Mouse (Mus musculus) cerebellum, postnatal 14 days (tissue): ENCODE measurements around the gene Rarres2.
A peak's percentile ranks its signal among the peaks of the same experiment; 100 is the strongest.

ENCODE experiments used
- DNase-seq, 2 experiments: peaks; one replicate each; pipeline ENCODE4 v3.0.0; 2021; ENCODE audit warnings: mixed read lengths in 2 of 2

Rarres2 gene

DNA sequence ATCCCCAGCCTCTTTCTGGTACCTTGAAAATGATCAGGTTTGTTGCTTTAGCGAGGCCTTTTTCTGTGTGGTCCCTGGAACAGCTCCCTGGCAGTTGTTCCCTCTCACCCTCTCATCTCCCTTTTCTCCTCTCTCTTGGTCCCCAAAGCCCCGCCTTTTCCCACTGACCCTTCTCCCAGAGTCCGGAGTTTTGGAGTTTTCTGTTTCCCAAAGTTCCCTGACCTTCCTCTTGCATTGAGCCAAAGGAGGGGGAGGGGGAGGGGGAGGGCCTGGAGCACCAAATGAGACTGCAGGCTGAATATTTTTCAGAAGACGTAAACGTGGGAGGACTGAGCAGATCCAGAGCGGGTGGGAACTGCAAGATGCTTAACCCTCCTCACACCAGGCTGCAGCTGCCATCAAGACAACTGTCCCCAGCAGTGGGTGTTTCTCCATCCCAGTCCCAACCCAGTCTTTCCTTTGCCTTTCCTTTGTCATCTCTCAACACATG lies at the start of gene Rarres2:
TSS of gene Rarres2 (minus strand) at position 218 of the 490 bp plus-strand sequence.
- DNase-seq: no peak

DNA sequence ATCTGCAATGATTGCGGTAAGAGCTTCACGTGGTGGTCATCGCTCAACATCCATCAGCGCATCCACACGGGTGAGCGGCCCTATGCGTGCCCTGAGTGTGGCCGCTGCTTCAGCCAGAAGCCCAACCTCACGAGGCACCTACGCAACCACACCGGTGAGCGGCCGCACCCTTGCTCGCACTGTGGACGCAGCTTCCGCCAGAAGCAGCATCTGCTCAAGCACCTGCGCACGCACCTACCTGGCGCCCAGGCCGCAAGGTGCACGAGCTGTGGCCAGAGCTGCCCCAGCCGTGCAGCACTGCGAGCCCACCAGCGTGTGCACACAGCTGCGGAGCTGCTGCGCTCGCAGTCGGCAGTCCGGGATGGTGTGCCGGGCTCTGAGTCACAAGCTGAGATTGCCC lies 47.4 kb upstream of the Rarres2 start:
- DNase-seq: no peak

DNA sequence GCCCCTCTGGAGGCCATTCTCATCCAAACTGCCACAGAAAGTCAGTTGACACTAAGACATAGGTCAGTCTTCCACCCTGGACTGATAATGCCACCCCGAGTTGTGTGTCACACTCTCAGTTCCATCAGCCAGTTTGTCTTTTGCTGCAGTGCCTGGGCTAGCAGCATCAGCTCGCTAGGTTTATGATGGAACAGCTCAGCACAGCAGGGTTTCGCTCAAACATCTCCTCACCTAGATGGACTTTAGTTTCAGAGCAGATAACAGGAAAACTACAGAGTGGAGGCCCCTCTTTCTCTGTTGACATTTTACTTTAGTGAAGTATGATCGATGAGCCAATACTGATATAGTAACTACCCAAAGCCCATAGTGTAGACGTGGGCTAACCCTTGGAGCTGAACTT lies 42.2 kb upstream of the Rarres2 start:
- DNase-seq: no peak

DNA sequence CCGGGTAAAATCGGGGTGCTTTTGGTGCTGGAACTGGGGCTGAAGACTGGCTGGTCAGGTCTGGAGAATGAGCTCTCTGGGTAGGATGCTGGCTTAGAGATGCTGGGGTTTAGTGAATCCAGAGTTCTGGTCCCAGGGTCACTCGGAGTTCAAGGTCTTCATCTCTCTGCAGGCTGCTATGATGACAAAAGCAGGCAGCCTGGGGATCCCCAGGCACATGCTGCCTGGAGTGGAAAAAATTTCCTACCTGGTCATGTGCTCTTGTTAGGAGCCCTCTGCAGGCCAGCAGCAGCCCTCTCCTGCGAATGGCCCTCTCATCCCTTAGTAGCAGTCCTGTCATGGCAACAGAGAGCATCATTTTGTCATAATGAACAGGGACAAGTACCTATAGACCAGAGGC lies 40.9 kb upstream of the Rarres2 start:
- DNase-seq: no peak

DNA sequence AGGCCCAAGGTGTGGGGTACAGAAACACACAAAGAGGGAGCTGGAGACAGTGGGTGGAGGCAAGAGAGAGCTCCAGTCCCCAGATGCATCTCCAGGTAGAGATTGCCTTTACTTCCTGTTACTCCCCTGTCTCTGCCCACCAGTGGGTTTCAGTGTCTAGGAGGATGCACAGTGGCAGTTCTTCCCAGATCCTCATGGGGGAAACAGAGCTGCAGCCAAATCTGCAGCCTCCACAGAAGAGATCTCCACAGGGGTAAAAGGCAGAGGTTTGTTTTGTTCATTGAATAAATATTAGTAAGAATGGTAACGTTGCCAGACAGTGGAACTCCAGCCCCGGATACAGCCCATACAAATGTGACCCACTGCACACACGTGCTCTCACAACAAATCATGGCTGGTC lies 38.1 kb upstream of the Rarres2 start:
- no peak for DNase-seq

DNA sequence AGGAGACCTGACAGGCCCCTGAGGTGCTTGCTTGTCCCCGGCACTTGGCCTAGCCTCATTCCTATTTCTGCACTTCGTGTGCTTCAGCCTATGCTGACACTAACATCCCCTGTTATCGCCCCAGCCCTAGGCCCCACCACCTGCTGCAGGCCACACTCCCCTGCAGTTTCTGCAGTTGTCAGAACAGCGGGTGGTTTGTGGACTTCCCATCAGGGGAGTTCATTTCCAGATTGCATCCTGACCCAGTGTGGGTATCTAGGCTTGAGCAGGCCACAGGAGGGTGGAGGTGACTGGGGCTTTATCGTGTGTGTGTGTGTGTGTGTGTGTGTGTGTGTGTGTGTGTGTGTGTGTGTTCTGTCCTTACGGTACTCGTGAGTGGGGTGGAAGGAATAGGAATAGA lies 36.9 kb upstream of the Rarres2 start:
- DNase-seq: no peak

DNA sequence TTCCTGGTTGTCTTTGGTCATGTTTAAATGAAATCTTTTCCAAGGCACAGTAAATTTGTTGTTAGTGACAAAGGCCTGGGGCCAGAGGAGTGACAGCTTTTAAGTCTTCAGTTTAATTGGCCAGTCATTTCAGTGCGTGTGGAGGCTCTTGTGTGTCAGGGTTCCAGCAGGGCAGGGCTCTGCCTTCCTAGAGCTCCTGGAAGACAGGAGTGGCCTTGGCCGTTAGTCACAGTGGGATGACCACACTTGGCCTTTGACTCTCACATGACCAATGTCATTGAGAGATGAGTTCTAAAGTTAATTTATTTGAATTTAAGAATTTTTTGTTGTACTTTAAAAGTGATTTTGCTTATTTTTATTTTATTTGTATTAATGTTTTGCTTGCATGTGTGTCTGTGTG lies 35.5 kb upstream of the Rarres2 start:
- no peak for DNase-seq

DNA sequence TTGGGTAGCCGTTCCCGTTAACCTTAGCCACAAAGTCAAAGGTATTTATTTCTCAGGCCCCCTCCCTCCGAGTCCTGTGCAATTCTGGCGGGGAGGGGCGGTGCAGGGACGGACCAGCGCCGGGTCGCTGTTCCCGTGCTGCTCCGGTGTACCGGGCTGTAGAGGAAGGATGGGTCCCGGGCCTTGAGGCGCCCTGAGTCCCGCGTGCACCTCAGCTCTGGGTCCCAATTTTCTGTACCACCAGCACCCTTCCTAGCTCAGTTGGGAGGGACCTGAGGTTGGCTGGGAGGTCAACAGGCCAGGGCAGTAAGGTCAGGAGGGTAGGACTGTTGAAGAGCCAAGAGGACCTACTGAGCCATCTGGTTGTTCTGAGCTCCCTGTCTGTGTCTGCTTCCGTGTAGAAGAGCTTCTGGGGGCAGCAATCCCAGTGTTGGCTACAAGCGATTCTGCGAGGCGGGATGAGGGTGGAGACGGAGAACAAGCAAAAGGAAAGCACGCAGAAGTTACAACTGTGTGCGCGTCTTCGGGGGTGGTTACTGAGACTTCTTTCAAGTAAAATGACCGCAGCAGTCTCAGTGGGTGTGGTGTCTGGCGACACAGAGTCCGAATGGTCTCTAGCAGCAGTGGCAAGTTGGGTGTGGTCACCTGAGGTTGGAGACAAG lies 29.6 kb upstream of the Rarres2 start:
- DNase-seq: peak in 1 of 2 experiments; percentile 64

DNA sequence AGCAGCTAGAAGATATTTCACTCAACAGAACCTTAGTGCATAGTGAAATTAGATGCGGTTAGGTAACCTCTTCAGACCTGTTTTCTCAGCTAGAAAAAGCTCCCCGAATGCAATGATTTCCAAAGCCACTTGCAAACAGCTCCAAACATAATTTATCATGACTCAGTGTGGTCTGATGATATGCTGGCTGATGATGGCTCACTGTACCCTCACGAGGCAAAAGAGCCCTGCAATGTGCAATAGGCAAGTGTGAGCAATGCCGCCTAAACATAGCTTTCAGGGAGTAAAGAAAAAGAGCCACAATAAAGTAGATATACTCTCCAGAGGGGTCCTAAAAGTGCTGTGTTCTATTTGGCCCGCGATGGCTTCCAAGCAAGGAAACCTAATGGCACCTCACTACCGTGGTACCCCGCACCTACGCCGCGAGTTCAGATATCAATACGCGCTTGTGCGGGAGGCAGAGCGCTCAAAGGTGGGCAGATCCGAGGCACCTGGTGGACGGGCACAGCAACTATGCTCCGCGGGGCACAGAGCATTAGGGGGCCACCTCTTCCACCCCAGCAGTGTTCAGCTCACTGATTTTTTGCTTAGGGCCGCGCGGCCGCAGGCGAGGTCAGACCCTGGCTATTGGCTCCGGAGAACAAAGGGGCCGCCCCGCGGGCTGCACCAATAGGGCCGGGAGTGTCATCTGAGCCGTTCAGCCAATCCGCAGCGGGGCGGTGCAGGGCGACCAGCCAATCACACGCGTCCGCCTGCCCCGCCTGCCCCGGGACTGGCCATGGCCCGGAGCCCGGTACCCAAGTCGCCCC lies 28.9 kb upstream of the Rarres2 start, which contains the start of gene Zfp775:
TSS of gene Zfp775 (plus strand) at position 793 of the 809 bp plus-strand sequence.
- peak; percentile 99 for DNase-seq

DNA sequence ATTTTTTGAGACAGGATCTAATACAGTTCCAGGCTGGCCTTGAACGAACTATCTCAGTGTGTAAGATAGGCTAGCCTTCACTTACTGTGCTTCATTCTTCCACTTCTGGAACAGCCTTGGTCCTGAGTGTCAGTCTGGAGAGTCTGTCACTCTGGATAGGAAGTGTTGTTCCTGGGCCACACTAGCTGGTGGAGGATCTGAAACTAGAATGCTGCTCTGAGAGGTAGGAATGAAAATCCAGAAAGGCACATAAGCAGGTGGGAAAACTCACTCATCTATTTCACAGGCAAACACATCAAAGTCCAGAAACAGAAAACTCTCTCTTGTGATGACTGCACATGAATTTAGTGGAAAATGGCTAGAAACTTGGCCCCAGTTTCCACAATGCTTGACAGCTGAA lies 28.0 kb upstream of the Rarres2 start:
- DNase-seq: no peak

DNA sequence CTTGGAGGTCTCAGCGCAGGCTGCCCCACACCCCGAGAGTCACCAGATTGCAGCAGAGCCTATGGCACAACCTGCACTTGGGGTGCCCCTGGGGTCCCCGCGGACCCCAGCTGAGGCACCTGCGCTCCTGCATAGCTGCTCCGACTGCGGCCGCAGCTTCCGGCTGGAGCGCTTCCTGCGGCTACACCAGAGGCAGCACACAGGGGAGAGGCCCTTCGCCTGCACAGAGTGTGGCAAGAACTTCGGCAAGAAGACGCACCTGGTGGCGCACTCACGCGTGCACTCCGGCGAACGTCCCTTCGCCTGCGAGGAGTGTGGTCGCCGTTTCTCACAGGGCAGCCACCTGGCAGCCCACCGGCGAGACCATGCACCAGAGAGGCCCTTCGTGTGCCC lies 24.6 kb upstream of the Rarres2 start:
- DNase-seq: no peak

DNA sequence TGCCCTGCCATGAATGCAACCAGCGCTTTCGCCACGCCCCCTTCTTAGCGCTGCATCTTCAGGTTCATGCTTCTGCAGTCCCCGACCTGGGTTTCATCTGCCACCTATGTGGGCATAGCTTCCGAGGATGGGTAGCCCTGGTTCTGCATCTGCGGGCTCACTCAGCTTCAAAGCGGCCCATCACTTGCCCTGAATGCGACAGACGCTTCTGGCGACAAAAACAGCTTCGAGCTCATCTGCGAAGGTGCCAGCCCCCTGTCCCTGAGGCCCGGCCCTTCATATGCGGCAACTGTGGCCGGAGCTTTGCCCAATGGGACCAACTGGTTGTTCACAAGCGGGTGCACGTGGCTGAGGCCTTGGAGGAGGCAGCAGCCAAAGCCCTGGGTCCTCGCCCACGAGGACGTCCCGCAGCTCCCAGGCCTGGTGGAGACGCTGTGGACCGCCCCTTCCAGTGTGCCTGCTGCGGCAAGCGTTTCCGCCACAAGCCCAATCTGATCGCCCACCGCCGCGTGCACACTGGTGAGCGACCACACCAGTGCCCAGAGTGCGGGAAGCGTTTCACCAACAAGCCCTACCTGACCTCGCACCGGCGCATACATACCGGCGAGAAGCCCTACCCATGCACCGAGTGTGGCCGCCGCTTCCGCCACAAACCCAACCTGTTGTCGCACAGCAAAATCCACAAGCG lies 24.1 kb upstream of the Rarres2 start:
- DNase-seq: peak in 1 of 2 experiments; percentile 24

DNA sequence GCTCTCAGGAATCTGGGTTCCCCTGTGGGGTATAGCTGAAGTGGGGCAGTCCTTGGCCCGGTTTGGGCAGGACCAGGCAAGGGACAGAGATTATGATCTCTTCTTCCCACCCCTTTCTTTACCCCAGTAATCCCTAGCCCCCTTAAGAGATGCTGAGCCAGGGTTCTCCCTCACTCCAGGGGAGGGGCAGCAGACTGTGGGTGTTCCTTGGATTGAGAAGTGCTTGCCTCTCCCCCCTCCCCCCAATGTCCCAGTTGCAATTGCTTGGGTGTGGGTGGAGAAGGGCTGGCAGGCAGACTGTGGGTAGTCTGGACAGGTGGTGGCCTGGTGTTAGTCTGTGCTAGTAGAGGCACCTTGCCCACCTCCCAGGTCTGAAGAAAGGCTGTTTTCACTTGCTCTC lies 22.7 kb upstream of the Rarres2 start:
- DNase-seq: peak; percentile 34 to 42

DNA sequence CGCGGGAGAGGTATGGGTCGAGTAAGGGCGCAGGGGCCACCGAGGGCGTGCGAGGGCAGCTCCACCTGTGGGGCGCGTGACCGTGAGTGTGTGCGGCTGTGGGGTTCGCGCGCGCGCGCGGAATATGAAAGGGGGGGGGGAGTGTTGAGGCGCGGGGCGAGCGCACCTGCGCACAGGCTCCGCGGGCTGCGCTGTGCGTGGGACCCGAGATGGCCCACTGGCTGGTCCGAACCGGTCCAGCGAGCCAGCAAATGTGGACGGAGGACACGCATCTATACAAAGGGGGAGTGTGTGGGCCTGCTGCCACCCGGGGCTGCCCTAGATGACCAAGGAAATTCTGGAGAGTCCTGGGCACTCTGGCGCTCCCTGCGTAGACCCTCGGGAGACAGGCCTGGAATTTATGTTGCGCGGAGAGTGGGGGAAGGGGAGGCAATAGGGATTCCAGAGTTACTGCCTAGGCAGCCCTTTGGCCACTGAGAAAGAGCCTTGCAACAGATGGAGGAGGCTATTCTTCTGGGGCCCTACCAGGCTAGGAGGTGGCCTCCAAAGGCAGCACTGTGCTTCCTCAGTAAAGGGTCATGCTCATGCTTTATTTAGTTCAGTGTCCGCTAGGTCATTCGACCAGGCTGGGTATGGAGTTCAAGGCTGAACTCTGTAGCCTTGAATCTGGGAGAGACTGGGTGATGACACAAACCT lies 21.6 kb upstream of the Rarres2 start:
- no peak for DNase-seq

DNA sequence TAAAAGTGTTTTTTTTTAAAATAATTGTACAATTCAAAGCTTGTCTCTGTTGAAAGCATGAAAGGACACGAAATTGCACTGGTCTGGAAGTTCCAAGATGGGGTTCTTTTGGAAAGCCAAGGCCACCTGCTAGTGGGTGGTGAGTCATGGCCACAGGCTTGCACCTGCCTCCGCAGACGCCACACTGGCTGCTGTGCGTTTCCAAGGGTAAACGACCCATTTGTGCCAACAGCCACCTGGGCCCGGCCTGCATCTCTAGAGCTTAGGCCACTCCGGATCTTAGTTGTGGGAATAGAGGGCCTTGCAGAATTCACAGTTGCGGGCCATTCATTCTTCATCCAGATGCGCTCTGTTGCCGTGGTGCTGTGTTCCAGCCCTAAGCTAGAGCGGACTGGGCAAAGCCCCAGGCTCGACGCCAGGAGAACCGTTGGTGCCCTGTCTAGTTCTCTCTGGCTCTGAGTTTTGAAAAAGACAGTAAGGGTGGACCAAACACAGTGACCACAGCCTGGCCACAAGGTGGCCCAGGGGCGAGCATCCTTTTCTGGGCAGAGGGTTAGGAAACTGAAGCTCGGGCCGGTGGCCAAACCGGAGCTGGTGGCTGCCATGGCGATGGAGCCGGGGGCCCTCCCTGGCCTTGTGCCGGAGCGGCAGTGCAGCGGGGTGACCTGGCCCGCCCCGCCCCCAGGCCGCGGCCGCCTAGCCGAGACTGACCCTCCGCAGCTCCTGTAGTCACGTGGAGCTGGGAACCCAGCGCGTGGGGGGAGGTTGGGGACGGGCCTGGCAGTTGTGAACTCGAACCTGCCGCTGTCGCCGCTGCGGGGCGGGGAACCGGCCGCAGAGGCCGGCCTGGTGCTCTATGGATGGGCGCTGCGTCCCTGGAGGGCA lies 20.8 kb upstream of the Rarres2 start, which contains the start of the genes Repin1 and Gm44965:
TSS of gene Repin1 (plus strand) at position 726 of the 885 bp plus-strand sequence.
TSS of gene Gm44965 (plus strand) at position 784 of the 885 bp plus-strand sequence.
- DNase-seq: peak; percentile 99 to 100

DNA sequence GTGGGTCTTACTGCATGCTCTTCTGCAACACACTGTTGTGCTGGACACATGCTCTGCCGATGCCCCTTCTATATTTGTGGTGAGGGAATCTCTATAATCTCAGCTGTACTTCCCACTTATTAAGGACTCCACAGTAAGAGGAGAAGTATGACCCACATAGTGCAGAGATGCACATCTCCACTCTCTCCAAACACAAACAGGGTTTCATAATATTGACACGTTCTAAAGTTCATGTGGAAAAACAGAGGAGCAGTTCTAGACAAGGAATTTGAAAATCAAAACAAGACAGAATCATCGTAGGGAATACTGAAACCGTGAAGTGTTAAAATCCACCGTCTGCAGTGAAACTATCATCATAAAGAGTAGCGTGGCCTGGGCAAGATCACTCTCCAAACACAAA lies 19.3 kb upstream of the Rarres2 start:
- DNase-seq: no peak

DNA sequence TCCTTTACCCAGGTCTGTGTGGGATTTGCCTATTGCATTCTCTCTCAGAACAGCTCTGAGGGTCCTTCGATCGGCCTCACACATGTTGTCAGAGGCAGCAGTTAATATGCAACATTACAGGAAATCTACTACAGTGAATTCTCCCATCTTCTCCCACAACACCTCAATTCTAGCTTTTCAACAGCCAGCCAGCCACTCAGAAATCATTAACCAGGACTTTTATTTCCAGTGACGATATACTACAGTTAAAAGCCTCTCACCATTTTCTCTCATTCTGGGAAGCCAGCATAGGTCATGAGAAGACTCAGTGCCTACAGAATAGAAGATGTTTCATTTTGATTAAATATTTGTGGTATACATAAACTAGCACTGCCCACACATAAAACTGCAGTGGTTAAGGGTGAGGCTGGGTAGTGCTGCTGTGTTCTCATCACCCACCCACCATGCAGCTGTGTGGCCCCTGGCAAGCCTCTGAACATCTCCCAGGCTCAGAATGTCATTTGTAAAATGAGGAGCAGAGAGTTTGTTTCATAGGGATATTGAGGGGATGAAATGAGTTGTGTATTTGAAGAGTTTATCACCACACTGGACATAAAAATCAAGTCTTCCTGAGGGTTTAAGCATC lies 18.7 kb upstream of the Rarres2 start:
- no peak for DNase-seq

DNA sequence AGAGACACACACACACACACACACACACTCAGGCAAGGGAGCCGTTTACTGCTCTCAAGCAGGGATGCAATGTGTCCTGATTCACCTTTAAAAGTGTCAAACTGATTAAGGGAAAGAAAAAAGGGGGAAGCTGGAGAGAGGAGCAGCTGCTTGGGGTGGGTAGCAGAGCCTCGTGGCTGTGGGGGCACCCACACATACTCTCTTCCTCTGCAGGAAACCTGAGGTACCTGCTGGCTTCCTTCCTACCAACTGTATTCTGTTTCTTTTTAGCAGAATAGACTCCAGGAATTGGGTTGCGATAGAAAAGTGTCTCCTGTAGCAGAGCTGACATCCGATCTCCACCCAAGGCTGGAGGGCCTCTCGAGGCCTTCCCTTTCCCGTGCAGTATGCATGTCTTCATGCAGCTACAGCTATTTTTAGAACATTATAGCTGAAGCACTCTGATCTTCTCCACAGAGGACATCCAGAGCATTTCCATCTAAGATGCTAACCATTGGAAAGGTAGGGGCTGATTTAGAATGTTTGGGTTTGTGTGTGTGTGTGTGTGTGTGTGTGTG lies 16.7 kb upstream of the Rarres2 start, which contains the start of gene Gm45021:
TSS of gene Gm45021 (plus strand) at position 417 of the 557 bp plus-strand sequence.
- DNase-seq: no peak

DNA sequence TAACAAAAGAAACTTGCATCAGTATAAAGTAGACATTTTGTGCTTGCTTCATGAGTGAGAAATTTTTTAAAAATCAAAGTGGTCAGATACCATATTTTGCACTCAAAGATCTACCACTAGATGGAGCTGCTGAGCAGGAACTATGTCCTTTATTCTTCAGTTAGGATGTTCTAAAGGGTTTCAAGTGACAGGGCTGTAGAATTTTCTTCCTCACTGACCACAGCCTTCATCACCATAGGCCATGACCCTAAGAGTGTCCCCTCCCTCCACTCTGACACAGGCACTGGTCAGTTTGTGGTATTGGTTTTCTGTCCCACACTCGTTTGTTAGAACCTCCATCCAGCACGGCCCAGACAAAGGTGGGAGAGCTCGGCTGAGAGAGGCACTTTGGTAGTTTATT lies 9.4 kb upstream of the Rarres2 start:
- DNase-seq: peak; percentile 76

DNA sequence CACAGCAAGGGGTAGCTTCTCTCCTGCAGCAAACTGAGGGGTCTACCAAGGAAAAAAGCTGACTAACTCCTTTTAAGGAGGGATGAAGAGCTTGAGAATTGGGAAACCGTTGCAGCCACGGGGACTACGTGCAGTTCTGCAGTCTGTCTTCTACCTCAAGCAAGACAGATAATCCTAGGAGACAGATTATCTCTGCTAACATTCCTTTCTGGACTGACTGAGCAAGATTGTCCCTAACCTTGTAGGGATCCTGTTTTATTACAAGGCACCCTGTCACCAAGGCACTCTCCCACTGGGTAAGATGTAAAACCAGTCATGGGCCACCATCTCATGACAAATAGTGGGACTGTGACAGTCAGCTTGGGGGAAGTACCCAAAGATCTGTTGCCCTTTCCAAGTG lies 8.7 kb upstream of the Rarres2 start:
- DNase-seq: no peak

DNA sequence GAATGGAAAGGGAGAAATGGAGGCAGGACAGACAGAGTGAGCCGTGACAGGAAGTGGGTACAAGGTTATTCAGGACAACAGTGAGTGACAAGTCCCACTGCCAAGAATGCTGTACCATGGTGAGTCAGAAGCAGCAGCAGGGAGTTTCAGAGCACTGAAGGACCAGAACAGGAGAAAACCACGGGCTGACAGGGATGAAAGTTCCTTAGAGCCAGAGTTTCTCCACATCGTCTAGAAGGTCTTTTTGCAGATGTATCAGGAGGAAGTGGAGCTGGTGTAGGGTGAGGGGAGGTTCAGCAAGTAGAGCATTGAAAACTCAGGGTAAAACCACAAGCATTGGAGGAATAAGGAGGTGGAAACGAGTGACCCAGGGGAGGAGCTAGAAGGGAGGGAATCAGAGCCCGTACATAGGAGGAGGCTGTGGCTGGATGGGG lies 6.6 kb upstream of the Rarres2 start:
- DNase-seq: no peak
